Mouse (Mus musculus): ENCODE data around the gene Tssk6.

- TF ChIP-seq CTCF (IDR thresholded peaks at IDR 0.05; ENCODE audit: insufficient read depth, low read depth, low read length) (no peak), POLR2A (IDR thresholded peaks at IDR 0.05; ENCODE audit: insufficient read depth, low read depth, low read length) (no peak)
Observed at GRCm38 (mm10) chr8:69907106-69907505, 5.1 kb downstream of the Tssk6 start.

Measured in olfactory bulb, adult 2 months (tissue).